Mouse (Mus musculus) lung, postnatal 0 days (tissue): Measurements from ENCODE around the gene Dapp1. TPM values are rescaled to one million over a fixed set of nuclear protein-coding genes. Genes with fewer than 3 reads are reported as not detected.

Source experiments
- ATAC-seq: fragments of 200-750 bp; cut with Nextera tagmentation; 2 replicates; pipeline ENCODE4 v1.8.0; 2017; ENCODE audit warnings: moderate library complexity
- DNase-seq: peaks from one replicate; pipeline ENCODE4 v3.0.0-alpha.2; 2016; ENCODE audit warnings: low spot score
- H3K27ac ChIP-seq: fragments of 300-500 bp; sonication (generic); 2 replicates; pipeline ENCODE4 v1.5.1; 2014; ENCODE audit warnings: antibody characterized with exemption, mild to moderate bottlenecking, low read length, mixed read lengths
- H3K27me3 ChIP-seq: fragments of 300-500 bp; sonication (generic); replicated peaks from 2 replicates; pipeline ENCODE4 v1.6.1; 2014; ENCODE audit warnings: low read length, mixed read lengths; ENCODE audit not compliant: insufficient read depth
- H3K36me3 ChIP-seq: fragments of 300-500 bp; sonication (generic); 2 replicates; pipeline ENCODE4 v1.6.1; 2014; ENCODE audit warnings: low read length, mixed read lengths; ENCODE audit not compliant: insufficient read depth
- H3K4me1 ChIP-seq: fragments of 300-500 bp; sonication (generic); 2 replicates; pipeline ENCODE4 v1.6.1; 2014; ENCODE audit warnings: antibody characterized with exemption, low read depth, low read length, mixed read lengths; ENCODE audit not compliant: insufficient read depth
- H3K4me2 ChIP-seq: fragments of 300-500 bp; sonication (generic); replicated peaks from 2 replicates; pipeline ENCODE4 v1.6.1; 2014; ENCODE audit warnings: low read depth, mild to moderate bottlenecking, low read length, moderate library complexity, mixed read lengths
- H3K4me3 ChIP-seq: fragments of 300-500 bp; sonication (generic); 2 replicates; pipeline ENCODE4 v1.5.1; 2014; ENCODE audit warnings: low read depth, low read length
- H3K9ac ChIP-seq: fragments of 300-500 bp; sonication (generic); replicated peaks from 2 replicates; pipeline ENCODE4 v1.6.1; 2014; ENCODE audit warnings: low read depth, mild to moderate bottlenecking
- H3K9me3 ChIP-seq: fragments of 300-500 bp; sonication (generic); 2 replicates; pipeline ENCODE4 v1.6.1; 2016; ENCODE audit warnings: low read length, mixed read lengths
- CTCF ChIP-seq: IDR thresholded peaks from 2 replicates; pipeline ENCODE4 v1.5.1; 2016; ENCODE audit warnings: antibody characterized with exemption, mild to moderate bottlenecking
- EP300 ChIP-seq: IDR thresholded peaks from 2 replicates; pipeline ENCODE4 v1.6.1; 2016; ENCODE audit warnings: antibody characterized with exemption, mild to moderate bottlenecking, control low read depth
- WGBS: fragments of 180-500 bp; shearing (Covaris S2); extraction: QIAGEN DNeasy Blood & Tissue Kit; methylation state at CpG from one replicate; pipeline ENCODE4 v1.1.7; 2014; 5-methylcytosine and 5-hydroxymethylcytosine counted together
- polyA plus RNA-seq: library from polyadenylated mRNA; unstranded; fragments of >200 nt; fragmentation: Nextera tagmentation; extraction: Ambion mirVana; gene quantifications from 2 replicates; pipeline ENCODE4 v1.2.1, GENCODE M21; 2015

The Dapp1 gene
- polyA plus RNA-seq, 1 experiment from 2014 or later = 8.9 TPM

GRCm38 (mm10) chr3:137913093-137913492 is 68.3 kb downstream of the Dapp1 start:
- Histone ChIP-seq H3K9me3 (no peaks in the 10 kb centered on the region), H3K4me2 (no peak overlapping the region), H3K27me3 (no peaks in the 10 kb centered on the region), H3K36me3 (no peaks in the 10 kb centered on the region), H3K27ac (no peak overlapping the region), H3K4me3 (no peak overlapping the region), H3K9ac (no peak overlapping the region), H3K4me1 (peaks cover 5% of the 10 kb centered on the region; the same call in 1 of the 2 replicates)
- no peak for ATAC-seq
- 42% methylated on average over 2 of the region's 2 CpGs for WGBS
- DNase-seq = peak; percentile 17
- no peak for TF ChIP-seq CTCF

- TF ChIP-seq CTCF (no peak), EP300 (no peak)
- Histone ChIP-seq H3K4me1 (no peaks in the 10 kb centered on the region), H3K9me3 (no peaks in the 10 kb centered on the region), H3K9ac (no peak overlapping the region), H3K27ac (no peak overlapping the region), H3K36me3 (peaks cover 19% of the 10 kb centered on the region), H3K4me3 (no peak overlapping the region), H3K4me2 (no peak overlapping the region), H3K27me3 (no peaks in the 10 kb centered on the region)
- whole genome bisulfite sequencing = 56% methylated on average over 10 of the region's 10 CpGs
- ATAC-seq = peak; percentile 28; the same call in 1 of the 2 replicates
- DNase-seq = peak; percentile 66
These were observed 81.2 kb downstream of the Dapp1 start for GRCm38 (mm10) chr3:137900149-137900548.

GRCm38 (mm10) chr3:137897685-137898084 is 83.7 kb downstream of the Dapp1 start:
- no peak overlapping the region for H3K27ac ChIP-seq
- ATAC-seq (no peak), DNase-seq (no peak)
- TF ChIP-seq EP300 = no peak
- no peak for TF ChIP-seq CTCF
- H3K27me3 ChIP-seq = no peaks in the 10 kb centered on the region
- H3K9me3 ChIP-seq = no peaks in the 10 kb centered on the region
- peaks cover 12% of the 10 kb centered on the region for H3K36me3 ChIP-seq
- whole genome bisulfite sequencing = 87% methylated on average over 5 of the region's 5 CpGs
- H3K4me3 ChIP-seq = no peak overlapping the region
- no peak overlapping the region for H3K4me2 ChIP-seq
- H3K4me1 ChIP-seq = no peaks in the 10 kb centered on the region
- no peak overlapping the region for H3K9ac ChIP-seq

- Histone ChIP-seq H3K27me3 (no peaks in the 10 kb centered on the region), H3K36me3 (peaks cover 9% of the 10 kb centered on the region), H3K9me3 (no peaks in the 10 kb centered on the region), H3K4me3 (no peak overlapping the region), H3K4me2 (no peak overlapping the region), H3K4me1 (no peaks in the 10 kb centered on the region), H3K27ac (no peak overlapping the region), H3K9ac (no peak overlapping the region)
- 95% methylated on average over 3 of the region's 3 CpGs for whole genome bisulfite sequencing
- no peak for DNase-seq
- TF ChIP-seq CTCF (no peak), EP300 (no peak)
- ATAC-seq = no peak
These were observed 84.5 kb downstream of the Dapp1 start for GRCm38 (mm10) chr3:137896867-137897266.

GRCm38 (mm10) chr3:137896386-137896785 is 85.0 kb downstream of the Dapp1 start:
- H3K27me3 ChIP-seq = no peaks in the 10 kb centered on the region
- TF ChIP-seq CTCF (no peak), EP300 (no peak)
- no peak overlapping the region for H3K9ac ChIP-seq
- 92% methylated on average over 4 of the region's 4 CpGs for WGBS
- H3K4me2 ChIP-seq = no peak overlapping the region
- H3K36me3 ChIP-seq = peaks cover 9% of the 10 kb centered on the region
- no peak overlapping the region for H3K4me3 ChIP-seq
- no peak for DNase-seq
- H3K4me1 ChIP-seq = no peaks in the 10 kb centered on the region
- no peaks in the 10 kb centered on the region for H3K9me3 ChIP-seq
- H3K27ac ChIP-seq = no peak overlapping the region
- ATAC-seq = no peak

GRCm38 (mm10) chr3:137895196-137895595 is 86.1 kb downstream of the Dapp1 start:
- peaks cover 9% of the 10 kb centered on the region for H3K36me3 ChIP-seq
- H3K27me3 ChIP-seq = no peaks in the 10 kb centered on the region
- TF ChIP-seq EP300 (no peak), CTCF (peak; percentile 61)
- H3K27ac ChIP-seq = no peak overlapping the region
- DNase-seq = no peak
- H3K4me3 ChIP-seq = no peak overlapping the region
- WGBS = 96% methylated on average over 3 of the region's 3 CpGs
- H3K4me2 ChIP-seq = no peak overlapping the region
- ATAC-seq = no peak
- no peak overlapping the region for H3K9ac ChIP-seq
- no peaks in the 10 kb centered on the region for H3K4me1 ChIP-seq
- H3K9me3 ChIP-seq = no peaks in the 10 kb centered on the region

GRCm38 (mm10) chr3:137893789-137894188 is 87.6 kb downstream of the Dapp1 start:
- no peaks in the 10 kb centered on the region for H3K9me3 ChIP-seq
- no peak overlapping the region for H3K4me2 ChIP-seq
- no peak overlapping the region for H3K4me3 ChIP-seq
- H3K36me3 ChIP-seq = peaks cover 9% of the 10 kb centered on the region
- no peak for TF ChIP-seq CTCF
- TF ChIP-seq EP300 = no peak
- ATAC-seq = no peak
- no peak overlapping the region for H3K27ac ChIP-seq
- WGBS = 88% methylated on average over 4 of the region's 4 CpGs
- H3K27me3 ChIP-seq = no peaks in the 10 kb centered on the region
- H3K9ac ChIP-seq = no peak overlapping the region
- no peak for DNase-seq
- H3K4me1 ChIP-seq = no peaks in the 10 kb centered on the region
